Mouse (Mus musculus) large intestine, adult 2 months (tissue): Measurements from ENCODE around the gene Dnajc22. TPM values are rescaled to one million over a fixed set of nuclear protein-coding genes. Genes with fewer than 3 reads are reported as not detected.
"Not testable (repeated sequence)": the region's sequence is repeated elsewhere in the genome, so short reads cannot be mapped to it uniquely, and the experiment has no call there.

Source experiments
- DNase-seq: peaks from one replicate; pipeline ENCODE4 v3.0.0-alpha.2; 2012; ENCODE audit warnings: low read depth, low spot score
- WGBS: fragments of 180-500 bp; shearing (Covaris S2); methylation state at CpG from one replicate; pipeline ENCODE4 v1.1.7; 2018; 5-methylcytosine and 5-hydroxymethylcytosine counted together
- polyA plus RNA-seq: library from polyadenylated mRNA; depleted of rRNA; stranded (reverse); fragments of >200 nt; gene quantifications from 2 replicates; pipeline ENCODE4 v1.2.3, GENCODE M21; 2012; rRNA removed

The Dnajc22 gene
- polyA plus RNA-seq = 45.8 and 57.1 TPM in 2 replicates

DNA sequence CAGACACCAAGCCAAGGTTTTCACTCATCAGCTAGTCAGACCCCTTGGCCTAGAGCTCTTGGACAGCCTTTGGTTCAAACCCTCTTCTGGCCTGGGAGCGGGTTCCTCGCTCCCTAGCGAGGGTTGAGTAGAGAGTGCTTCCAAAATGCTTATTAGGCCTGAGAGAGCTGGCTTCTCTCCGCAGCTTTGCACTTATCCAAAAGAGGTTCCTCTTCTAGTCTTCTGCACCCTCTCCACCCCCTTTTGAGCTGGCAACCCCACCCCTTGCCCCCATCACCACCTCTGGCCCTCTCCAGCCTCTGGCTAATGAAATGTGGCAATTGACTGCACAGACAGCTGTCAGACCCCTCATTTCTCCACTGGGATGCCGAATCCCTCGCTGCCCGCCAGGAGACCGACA is at the start of gene Dnajc22:
Gene Dnajc22, plus strand, starts transcription at position 301 of the 400 bp plus-strand sequence.
- 84% methylated on average over 8 of the region's 8 CpGs for WGBS
- DNase-seq = no peak

DNA sequence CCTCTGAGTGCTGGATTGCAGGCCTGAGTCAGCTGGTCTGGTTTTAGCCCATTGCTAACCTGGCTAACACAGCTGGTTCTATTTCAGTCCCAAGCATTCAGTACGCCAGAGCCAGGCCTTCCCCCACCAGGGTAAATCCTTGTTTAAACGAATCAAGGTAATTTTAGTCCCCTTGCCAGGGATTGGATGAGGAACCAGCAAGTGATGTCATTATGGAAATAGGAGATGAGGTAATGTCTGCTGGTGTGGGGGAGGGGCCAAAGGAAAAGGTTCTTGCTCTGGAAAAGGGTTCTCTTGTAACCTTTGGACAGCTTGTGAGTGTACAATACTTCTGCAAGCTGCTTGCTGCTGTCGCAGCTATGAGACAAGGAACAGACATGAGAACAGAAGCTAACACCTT is 48.1 kb upstream of the Dnajc22 start:
- 24% methylated on average over 3 of the region's 3 CpGs for WGBS

DNA sequence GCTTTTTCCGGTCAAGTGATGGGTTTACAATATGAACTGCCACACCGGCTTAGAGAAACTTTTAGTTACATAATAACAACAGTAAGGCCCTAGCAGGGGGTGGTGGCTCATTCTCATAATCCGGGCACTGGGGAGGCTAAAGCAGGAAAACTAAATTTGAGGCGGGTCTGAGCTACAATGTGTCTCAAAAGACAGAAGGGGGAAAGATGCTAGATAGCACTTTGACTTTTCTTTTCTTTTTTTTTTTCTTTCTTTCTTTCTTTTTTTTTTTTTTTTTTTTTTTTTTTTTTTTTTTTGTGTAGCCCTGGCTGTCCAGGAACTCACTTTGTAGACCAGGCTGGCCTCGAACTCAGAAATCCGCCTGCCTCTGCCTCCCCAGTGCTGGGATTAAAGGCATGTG is 47.2 kb upstream of the Dnajc22 start:
- DNase-seq = not testable (repeated sequence)

More for the DNA sequence above, 48.1 kb upstream of the Dnajc22 start:
- no peak for DNase-seq

DNA sequence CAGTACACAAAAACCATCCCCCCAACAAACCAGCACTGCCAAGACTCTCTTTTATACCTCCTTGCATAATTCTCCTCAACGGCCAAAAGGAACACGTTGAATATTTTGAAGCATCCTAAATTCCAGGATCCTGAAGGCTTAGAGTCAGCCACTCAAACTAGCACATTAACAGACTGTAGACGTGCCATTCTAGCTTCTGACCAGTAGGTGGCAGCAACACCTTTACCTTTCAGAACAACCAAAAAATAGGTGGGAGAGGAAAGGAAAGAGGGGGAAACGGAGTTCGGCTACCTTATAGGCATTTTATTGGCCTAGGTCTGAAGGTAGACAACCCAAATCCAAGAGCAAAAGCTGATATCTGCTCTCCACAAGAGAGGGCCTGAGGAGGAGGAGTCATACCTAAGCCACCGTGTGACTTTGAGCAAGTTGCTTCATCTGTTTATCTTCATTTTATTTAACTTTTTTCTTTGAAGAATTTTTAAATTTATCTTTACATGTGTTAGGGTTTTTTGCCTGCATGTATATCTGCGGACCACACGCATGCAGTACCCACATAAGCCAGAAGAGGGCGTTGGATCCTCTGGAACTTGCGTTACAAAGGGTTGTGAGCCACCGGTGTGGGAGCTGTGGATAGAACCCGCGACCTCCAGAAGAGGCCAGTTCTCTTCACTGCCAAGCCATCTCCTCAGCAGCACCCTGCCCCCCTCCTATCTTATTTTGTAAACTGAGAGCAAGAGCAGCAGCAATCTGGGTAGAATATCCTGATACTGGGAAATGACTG is 43.3 kb upstream of the Dnajc22 start:
- DNase-seq = no peak
- WGBS = 29% methylated on average over 13 of the region's 13 CpGs

More for the DNA sequence above, 47.2 kb upstream of the Dnajc22 start:
- 70% methylated on average over 6 of the region's 6 CpGs for WGBS

DNA sequence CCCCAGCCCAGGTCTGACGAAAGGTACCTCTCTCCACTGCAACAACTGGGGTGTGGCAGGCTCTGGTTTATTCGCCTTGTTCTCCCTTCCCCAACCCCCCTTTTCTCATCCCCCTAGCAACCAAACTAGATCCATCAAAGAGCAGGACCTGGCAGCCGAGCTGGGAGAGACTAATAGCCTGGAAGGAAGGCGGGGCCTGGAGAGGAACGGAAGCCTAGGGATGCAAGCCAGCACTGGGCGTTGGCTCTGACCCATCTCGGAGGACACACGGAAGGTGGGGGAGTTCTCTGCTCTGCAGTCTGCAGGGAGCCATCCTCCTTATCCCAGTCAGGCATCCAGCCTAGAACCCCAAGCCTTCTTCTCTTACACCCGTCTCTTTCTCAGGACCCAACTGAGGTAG is 39.6 kb upstream of the Dnajc22 start:
- DNase-seq = no peak
- WGBS = 23% methylated on average over 9 of the region's 9 CpGs

DNA sequence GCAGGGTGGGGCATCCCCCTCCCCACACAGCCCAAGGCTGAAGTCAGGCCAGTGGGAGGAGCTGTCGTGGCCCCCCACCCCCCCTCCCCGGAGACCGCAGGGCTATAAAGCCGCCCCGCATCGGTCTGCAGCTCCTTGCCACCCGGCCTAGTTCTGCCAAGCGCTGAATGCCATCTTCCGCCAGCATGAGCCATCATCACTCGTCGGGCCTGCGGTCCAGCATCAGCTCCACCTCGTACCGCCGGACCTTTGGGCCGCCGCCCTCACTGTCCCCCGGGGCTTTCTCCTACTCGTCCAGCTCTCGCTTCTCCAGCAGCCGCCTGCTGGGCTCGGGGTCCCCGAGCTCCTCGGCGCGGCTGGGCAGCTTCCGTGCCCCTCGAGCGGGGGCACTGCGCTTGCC is 37.9 kb upstream of the Dnajc22 start, which contains the start of gene Prph:
Gene Prph, plus strand, starts transcription at position 135 of the 400 bp plus-strand sequence.
- DNase-seq = no peak
- WGBS = 4% methylated on average over 29 of the region's 30 CpGs

DNA sequence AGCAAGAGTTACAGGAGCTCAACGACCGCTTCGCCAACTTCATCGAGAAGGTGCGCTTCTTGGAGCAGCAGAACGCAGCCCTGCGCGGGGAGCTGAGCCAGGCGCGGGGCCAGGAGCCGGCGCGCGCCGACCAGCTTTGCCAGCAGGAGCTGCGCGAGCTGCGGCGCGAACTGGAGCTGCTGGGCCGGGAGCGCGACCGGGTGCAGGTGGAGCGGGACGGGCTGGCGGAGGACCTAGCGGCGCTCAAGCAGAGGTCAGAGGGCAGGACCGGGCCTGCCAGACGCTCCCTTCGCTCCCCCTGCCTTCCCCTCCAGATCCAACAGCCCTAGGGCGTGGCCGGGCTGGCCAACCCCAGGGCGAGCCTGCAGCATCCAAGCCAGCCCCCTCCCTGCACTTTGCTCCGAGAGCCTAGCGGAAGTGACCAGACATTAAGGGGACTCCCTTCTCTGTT is 37.4 kb upstream of the Dnajc22 start:
- no peak for DNase-seq
- WGBS = 1% methylated on average over 37 of the region's 37 CpGs

DNA sequence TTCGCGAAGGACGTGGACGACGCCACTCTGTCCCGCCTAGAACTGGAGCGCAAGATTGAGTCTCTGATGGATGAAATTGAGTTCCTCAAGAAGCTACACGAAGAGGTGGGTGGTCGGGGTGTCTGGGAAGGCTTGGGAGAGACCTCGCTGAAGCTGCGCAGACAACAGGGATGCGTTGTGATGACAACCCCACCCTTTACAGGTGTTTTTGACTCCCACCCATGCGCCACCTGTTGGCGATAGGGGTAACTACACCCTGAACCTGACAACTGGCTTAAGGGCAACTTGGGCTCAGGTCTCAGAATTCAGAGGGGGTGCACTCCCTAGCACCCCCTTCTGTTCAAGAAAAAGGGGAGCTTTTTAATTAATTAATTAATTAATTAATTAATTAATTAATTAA is 36.6 kb upstream of the Dnajc22 start:
- no peak for DNase-seq
- 9% methylated on average over 14 of the region's 14 CpGs for WGBS

DNA sequence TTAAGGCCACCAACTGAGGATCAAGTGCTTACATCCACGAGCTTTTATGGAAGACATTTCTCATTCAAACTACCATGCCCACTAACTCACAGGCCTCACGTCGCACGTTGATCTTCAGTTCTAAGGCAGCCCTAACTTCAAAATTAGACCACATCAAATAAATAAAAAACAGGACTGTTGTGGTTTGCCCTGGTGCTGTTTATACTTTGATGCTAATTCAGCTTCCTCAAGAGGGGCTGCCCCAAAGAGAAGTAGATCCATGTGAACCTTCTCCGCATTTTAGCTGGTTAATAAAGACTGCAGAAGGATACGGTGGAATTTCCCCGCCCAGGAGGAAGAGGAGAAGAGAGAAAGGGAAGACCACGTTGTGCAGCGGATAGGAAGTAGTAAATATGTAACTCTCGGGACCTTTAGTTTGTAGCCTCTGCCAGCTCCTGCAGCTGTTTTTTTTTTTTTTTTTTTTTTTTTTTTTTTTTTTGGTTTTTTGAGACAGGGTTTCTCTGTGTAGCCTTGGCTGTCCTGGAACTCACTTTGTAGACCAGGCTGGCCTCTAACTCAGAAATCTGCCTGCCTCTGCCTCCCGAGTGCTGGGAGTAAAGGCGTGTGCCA is 27.3 kb upstream of the Dnajc22 start:
- WGBS = 60% methylated on average over 12 of the region's 12 CpGs
- DNase-seq = no peak

DNA sequence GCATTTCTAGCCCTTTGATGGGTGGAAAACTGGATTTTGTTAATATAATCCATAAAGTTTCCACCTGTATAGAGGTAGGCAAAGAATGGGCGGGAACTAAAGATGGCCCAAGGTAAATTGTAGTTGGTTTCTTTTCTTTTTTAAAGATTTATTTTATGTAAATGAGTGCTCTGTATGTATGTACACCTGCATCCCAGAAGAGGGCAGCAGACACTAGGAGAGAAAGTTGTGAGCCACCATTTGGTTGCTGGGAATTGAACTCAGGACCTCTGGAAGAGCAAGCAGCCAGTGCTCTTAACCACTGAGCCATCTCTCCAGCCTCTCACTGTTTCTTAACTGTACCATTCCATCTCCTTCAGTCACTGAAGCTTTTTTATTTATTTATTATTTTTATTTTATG is 21.0 kb upstream of the Dnajc22 start:
- 94% methylated on average over 1 of the region's 1 CpGs for WGBS
- no peak for DNase-seq

DNA sequence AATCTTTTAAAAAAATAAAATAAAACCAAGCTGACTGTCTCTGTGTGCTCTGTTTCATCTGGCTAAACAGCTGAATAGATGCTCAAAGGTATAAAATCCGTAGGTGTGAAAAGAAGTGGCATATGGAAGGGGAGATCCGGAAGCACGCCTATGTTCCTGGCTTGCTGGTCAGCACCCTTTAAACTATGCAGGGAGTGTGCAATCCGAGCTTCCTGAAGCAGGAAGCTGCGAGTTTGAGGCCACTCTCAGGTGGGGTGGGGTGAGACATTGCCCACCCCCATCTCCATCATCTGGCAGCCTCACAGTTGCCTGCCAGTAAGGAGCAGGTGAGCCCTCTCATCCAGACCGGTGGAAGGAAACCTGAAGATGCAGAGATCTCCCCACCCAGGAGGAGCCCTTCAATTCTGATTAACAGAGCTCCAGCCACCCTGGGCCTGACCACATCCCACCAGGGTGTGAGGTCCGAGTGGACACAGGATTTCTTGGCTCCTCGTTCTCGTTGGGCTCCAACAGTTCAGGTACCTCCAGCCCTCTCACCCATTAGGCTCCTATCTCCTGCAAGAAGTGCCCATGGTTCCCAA is 18.9 kb upstream of the Dnajc22 start, which contains the start of gene Troap:
Gene Troap, plus strand, starts transcription at position 557 of the 581 bp plus-strand sequence.
- DNase-seq = no peak
- 18% methylated on average over 9 of the region's 9 CpGs for WGBS

DNA sequence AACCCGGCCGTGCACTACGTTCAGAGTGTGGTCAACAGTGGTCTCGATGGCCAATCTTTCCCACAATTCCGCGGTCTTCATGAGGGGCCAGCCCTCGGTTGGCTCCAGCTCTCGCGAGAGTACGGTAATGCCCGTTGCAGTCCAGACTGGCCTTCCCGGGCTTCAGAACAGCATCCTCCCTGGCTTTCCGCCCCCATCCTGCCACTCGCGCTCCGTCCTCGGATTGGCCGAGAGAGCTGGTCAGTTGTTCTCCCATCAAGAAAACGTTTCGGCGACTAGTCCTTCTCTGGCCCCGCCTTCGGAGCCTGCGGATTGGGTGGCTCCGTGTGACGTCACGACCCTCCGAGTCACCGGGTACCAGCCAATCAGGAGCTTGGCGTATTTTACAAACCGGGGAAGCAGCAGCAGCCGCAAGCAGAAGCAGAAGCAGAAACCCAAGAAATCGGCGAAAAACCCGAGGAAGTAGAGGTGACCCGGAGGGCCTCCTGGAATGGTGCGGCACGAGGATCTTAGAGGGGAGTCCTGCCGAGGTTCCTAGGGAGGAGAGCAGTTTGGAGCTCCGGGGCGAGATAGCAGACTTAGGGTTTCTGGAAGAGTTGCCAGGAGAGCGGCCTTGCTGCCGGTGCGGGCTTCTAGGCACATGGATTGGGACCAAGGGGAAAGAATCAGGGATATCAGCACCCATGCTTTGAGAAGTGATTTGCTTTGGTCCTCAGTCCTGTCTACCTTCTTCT is 18.2 kb upstream of the Dnajc22 start:
- WGBS = under 1% methylated on average over 44 of the region's 44 CpGs

DNA sequence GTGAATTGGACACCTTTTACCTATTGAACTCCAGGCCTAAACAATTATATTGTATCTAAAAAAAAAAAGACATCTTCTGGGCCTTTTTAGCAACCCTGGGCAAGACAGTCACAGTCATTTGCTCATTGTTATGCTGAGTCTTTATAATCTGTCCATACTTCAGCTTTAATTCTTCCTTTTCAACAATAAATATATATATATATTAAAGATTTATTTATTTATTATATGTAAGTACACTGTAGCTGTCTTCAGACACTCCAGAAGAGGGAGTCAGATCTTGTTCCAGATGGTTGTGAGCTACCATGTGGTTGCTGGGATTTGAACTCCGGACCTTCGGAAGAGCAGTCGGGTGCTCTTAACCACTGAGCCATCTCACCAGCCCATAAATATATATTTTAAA is 17.0 kb upstream of the Dnajc22 start:
- WGBS = 99% methylated on average over 3 of the region's 3 CpGs
- not testable (repeated sequence) for DNase-seq

More for the DNA sequence above, 18.2 kb upstream of the Dnajc22 start:
- DNase-seq = peak; percentile 95

DNA sequence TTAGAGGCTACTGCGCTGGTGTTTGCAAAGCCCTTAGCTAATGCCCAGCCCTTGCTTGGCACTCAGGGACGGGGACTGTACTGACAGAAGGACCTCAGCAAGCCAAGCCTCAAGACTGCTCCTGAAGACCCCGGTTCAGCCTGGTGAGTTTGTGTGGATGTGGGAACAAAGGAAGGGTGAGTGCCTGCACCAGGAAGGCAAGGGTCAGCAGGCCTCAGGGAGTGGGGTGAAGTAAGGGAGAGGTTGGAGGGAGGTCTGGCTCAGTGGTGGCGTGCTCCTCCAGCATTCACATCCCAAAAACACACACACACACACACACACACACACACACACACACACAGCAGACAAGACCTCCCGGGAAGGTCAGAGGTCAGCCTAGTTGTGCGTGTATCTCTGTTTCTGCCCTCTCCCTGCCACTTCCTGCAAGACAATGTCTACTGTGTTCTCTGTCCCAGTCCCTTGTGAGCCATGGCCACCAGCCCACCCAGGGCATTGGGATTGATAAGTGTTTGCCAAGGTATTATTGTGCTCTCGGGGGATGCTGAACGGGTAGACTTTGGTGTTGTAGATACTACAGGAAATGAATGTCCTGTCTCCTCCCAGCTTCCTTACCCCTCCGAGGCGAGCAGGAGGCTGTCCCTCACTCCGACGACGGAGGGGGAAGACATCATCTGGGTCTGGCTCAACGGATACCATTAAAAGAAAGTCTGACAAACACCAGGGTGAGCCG is 14.6 kb upstream of the Dnajc22 start:
- WGBS = 81% methylated on average over 15 of the region's 15 CpGs
- no peak for DNase-seq

DNA sequence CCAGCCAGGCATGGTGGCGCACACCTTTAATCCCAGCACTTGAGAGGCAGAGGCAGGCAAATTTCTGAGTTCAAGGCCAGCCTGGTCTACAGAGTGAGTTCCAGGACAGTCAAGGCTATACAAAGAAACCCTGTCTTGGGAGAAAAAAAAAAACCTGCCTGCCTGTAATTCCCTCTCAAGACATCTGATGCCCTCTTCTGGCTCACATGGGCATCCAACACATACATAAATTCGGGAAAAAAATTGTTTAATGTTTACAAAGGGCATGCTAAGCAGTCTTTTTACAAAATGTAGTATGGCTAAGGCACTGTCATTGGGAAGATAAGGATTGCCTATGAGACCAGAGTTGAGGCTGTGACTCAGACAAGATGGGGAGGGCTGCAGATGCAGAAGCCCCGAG is 13.2 kb upstream of the Dnajc22 start:
- no peak for DNase-seq
- 59% methylated on average over 3 of the region's 3 CpGs for WGBS

DNA sequence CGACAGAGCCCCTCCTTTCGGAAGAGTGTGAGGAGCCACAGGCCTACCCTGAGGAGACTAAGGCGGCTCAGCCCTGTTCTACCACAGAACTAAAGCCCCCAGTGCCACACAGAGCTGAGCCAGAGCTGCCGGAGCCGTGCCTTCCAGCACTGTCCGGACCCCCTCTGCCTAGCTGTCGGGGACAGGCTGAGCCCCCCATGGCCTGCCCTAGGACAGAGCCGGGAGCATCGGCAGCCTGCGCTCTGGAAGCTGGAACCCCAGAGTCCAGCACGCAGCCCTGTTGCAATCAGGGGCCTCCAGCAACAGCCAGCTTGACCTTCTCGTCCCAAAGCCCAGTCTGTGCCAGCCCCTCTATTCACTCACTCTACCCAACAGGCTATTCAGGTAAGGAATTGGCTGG is 10.6 kb upstream of the Dnajc22 start:
- WGBS = 98% methylated on average over 12 of the region's 12 CpGs
- no peak for DNase-seq

DNA sequence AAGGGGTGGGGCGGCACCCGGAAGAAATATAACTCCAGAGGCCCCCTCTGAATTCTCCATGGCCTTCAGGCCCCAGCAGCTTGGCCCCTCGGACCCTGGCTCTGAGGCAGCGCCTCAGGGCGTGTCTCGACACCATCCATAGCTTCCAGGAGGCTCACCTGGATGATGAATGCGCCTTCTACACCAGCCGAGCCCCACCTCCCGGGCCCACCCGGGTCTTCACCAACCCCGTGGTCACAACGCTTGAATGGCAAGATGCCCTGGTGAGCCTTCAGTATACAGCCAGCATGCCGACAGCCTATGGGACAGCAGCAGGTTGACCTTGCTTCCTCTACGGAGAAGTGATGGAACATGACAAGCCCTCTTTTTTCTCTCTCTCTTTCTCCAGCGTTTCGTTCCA is 10.1 kb upstream of the Dnajc22 start:
- WGBS = 81% methylated on average over 16 of the region's 16 CpGs
- no peak for DNase-seq

DNA sequence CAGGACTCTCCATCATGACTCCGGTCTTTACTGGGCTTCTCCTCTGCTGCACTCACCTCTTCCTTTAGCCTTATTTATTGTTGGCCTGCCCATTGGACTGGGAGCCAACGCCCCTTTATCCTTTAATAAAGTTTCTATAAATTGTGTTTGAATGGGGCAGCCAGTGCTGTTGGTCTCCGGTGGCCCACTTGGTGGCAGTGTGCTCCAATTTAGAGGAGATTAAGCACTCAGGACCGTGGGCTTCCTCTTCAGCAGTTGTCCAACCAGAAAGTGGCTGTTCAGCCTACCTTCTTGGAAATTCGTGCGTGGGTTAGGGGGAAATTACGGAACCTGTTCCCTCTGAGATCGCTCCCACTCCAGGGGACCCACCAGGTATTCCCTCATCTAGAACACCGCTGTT is 9.7 kb upstream of the Dnajc22 start:
- no peak for DNase-seq
- 51% methylated on average over 9 of the region's 9 CpGs for WGBS

DNA sequence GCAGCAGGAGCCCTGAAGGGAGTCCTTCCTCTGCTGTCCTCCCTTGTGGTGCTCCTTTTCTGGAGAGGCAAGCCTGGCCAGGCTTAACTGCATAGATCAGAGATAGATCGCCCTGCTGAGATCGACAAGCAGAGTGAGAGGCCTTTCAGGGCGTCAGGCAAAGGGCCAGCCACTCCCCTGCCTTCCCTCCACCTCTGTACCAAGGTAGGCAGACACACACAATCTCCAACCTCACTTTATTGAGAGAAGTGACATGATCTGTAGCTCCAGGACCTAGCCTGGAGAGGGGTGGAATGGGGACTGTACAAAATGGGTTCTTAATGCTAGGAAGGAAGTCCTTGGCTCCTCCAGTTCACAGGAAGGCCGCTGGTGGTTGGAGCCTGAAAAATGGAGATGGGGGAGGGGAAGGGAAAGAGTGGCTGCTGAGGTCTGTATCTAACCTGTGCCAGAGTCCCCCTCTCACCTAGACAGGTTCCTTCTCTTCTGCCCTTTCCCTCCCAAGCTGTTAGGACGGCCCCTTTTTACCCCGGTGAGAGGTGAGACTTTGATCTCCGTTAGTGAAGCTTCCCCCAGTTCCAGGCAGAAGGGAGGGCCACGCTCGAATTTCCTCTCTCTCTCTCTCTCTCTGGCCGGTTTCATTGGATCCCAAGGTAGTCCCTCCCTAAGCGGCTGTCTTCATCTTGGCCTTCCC is 9.0 kb upstream of the Dnajc22 start:
- no peak for DNase-seq
- 18% methylated on average over 11 of the region's 11 CpGs for WGBS
